Mouse (Mus musculus) bone marrow, adult 2 months (tissue): ENCODE data around the gene Macrod2.

Experiments
- CTCF ChIP-seq: fragments of 200-500 bp; IDR thresholded peaks from 2 replicates; pipeline ENCODE4 v1.5.1; 2011; ENCODE audit warnings: low read length, control low read depth; ENCODE audit not compliant: control insufficient read depth, insufficient read depth
- POLR2A ChIP-seq: fragments of 200-500 bp; IDR thresholded peaks from 2 replicates; pipeline ENCODE4 v1.6.1; 2011; ENCODE audit warnings: low read depth, mild to moderate bottlenecking, control low read depth, low read length, borderline replicate concordance; ENCODE audit not compliant: control insufficient read depth

GRCm38 (mm10) chr2:141582933-141583332, 1187.8 kb downstream of the Macrod2 start:
- TF ChIP-seq POLR2A (no peak), CTCF (no peak)
